Mouse (Mus musculus) cortical plate, adult 2 months (tissue): ENCODE results near the gene Zbtb32.

Experiments
- CTCF ChIP-seq: fragments of 200-500 bp; IDR thresholded peaks from 2 replicates; pipeline ENCODE4 v1.5.1; 2011; ENCODE audit warnings: mild to moderate bottlenecking, control low read depth, low read length; ENCODE audit not compliant: insufficient read depth; ENCODE audit errors: extremely low read depth
- POLR2A ChIP-seq: fragments of 200-500 bp; IDR thresholded peaks from 2 replicates; pipeline ENCODE4 v1.6.1; 2011; ENCODE audit warnings: mild to moderate bottlenecking, low read length, control low read depth; ENCODE audit not compliant: insufficient read depth; ENCODE audit errors: extremely low read depth

DNA sequence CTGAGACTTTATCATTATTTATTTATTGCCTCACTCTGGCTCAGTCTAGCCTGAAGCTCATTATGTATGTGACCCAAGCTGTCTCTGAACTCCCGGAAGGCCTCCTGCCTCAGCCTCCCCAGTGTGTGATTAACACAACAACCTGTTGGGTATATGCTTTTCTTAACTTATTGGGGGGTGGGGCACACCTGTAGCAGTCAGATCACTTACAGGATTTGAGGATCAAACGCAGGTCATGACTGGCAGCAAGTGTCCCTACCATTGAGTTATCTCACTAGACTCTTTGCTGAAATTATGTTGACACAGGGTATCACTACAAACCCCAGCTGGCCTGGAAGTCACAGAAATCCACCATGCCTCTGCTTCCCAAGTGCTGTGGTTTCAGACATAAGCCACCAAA, 38.4 kb downstream of the Zbtb32 start:
- TF ChIP-seq CTCF (no peak), POLR2A (no peak)
